Mouse (Mus musculus): ENCODE results near the gene Mylk4. TPM values are rescaled to one million over a fixed set of nuclear protein-coding genes. Genes with fewer than 3 reads are reported as not detected.

Mylk4 gene
- polyA plus RNA-seq, 1 experiment from 2014 or later = 0.41 TPM

DNA sequence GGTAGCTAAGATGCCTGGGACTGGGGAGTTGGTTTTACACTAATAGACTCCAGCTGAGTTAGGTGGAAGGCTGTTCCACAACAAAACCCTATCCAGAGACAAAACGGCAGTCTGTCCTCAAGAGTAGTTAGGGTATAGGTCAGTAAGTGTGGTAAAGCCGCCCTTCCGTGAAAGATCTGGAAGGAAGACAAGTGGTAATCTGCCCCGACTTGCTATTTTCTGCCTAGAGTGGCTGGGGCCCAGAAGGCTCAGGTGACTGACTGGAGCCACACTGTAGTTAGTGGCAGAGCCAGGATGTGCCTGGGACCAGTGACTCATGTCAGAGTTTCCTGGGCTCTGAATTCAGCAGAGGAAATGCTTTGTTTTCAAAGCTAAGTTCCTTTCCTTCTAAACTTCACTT is 123.5 kb downstream of the Mylk4 start:
- ATAC-seq (ENCODE audit: low read depth) = no peak
- Histone ChIP-seq H3K9me3 (replicated peaks; ENCODE audit: control insufficient read depth, low read length) (no peaks in the 10 kb centered on the region), H3K4me1 (ENCODE audit: control insufficient read depth, low read depth, low read length) (no peaks in the 10 kb centered on the region), H3K27me3 (ENCODE audit: control insufficient read depth, insufficient read depth, low read depth, low read length) (no peaks in the 10 kb centered on the region), H3K4me2 (ENCODE audit: low read depth, low read length) (no peak overlapping the region), H3K36me3 (ENCODE audit: control insufficient read depth, insufficient read depth) (no peaks in the 10 kb centered on the region), H3K27ac (ENCODE audit: low read length) (no peak overlapping the region), H3K9ac (ENCODE audit: low read depth, low read length) (no peak overlapping the region), H3K4me3 (ENCODE audit: low read depth, low read length) (no peak overlapping the region)
- WGBS (ENCODE audit: insufficient replicate concordance) = 23% methylated on average over 4 of the region's 4 CpGs

DNA sequence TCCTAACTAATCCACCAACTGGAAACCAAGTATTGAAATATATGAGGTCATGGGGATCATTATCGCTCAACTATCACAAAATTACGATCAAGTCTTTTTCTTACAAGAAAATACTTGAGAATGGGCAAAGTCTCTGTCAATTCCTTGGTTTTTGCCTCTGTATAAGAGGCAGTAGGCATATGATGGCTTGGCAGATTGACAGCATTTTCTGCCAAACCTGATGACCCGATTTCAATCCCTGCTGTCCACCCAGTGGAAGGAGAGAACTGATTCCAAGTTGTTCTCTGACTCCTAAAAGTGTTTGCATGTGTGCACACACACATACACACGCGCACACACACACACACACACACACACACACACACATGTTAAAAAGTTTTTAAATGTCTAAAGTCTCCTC is 124.5 kb downstream of the Mylk4 start:
- Histone ChIP-seq H3K27me3 (ENCODE audit: control insufficient read depth, insufficient read depth, low read depth, low read length) (no peaks in the 10 kb centered on the region), H3K4me1 (ENCODE audit: control insufficient read depth, low read depth, low read length) (no peaks in the 10 kb centered on the region), H3K27ac (ENCODE audit: low read length) (no peak overlapping the region), H3K9me3 (replicated peaks; ENCODE audit: control insufficient read depth, low read length) (no peaks in the 10 kb centered on the region), H3K4me3 (ENCODE audit: low read depth, low read length) (no peak overlapping the region), H3K4me2 (ENCODE audit: low read depth, low read length) (no peak overlapping the region), H3K9ac (ENCODE audit: low read depth, low read length) (no peak overlapping the region), H3K36me3 (ENCODE audit: control insufficient read depth, insufficient read depth) (no peaks in the 10 kb centered on the region)
- ATAC-seq (ENCODE audit: low read depth) = no peak
- 75% methylated on average over 5 of the region's 5 CpGs for WGBS (ENCODE audit: insufficient replicate concordance)

- Histone ChIP-seq H3K9ac (ENCODE audit: low read depth, low read length) (no peak overlapping the region), H3K4me1 (ENCODE audit: control insufficient read depth, low read depth, low read length) (no peaks in the 10 kb centered on the region), H3K4me2 (ENCODE audit: low read depth, low read length) (no peak overlapping the region), H3K4me3 (ENCODE audit: low read depth, low read length) (no peak overlapping the region), H3K9me3 (replicated peaks; ENCODE audit: control insufficient read depth, low read length) (no peaks in the 10 kb centered on the region), H3K36me3 (ENCODE audit: control insufficient read depth, insufficient read depth) (no peaks in the 10 kb centered on the region), H3K27ac (ENCODE audit: low read length) (no peak overlapping the region), H3K27me3 (ENCODE audit: control insufficient read depth, insufficient read depth, low read depth, low read length) (no peaks in the 10 kb centered on the region)
- no peak for ATAC-seq (ENCODE audit: low read depth)
- WGBS (ENCODE audit: insufficient replicate concordance) = 74% methylated on average over 2 of the region's 2 CpGs
Measured at GRCm38 (mm10) chr13:32657583-32657982, 126.2 kb downstream of the Mylk4 start.

Other genes with a start within 250 kb of the Mylk4 start
- 7.5 and 7.8 TPM in 2 replicates for gene Wrnip1, start 18.1 kb upstream of the Mylk4 start, polyA plus RNA-seq (2015; fragmentation: Nextera tagmentation; extraction: Ambion mirVana)
- gene D930007J09Rik, start 18.9 kb upstream of the Mylk4 start, polyA plus RNA-seq (2015; fragmentation: Nextera tagmentation; extraction: Ambion mirVana) = not detected in 2 replicates
- 39.6 and 41.9 TPM in 2 replicates for gene Serpinb1a, start 67.2 kb upstream of the Mylk4 start, polyA plus RNA-seq (2015; fragmentation: Nextera tagmentation; extraction: Ambion mirVana)
- gene Serpinb1c, start 114.3 kb upstream of the Mylk4 start, polyA plus RNA-seq (2015; fragmentation: Nextera tagmentation; extraction: Ambion mirVana) = not detected in 2 replicates
- 4.4 and 4.7 TPM in 2 replicates for gene Serpinb6b, start 181.3 kb upstream of the Mylk4 start, polyA plus RNA-seq (2015; fragmentation: Nextera tagmentation; extraction: Ambion mirVana)
- 1.9 and 2.0 TPM in 2 replicates for gene Serpinb9, start 219.3 kb upstream of the Mylk4 start, polyA plus RNA-seq (2015; fragmentation: Nextera tagmentation; extraction: Ambion mirVana)
- 0.05 TPM in 1 of 2 replicates, not detected in the other for gene Serpinb9b, start 243.5 kb upstream of the Mylk4 start, polyA plus RNA-seq (2015; fragmentation: Nextera tagmentation; extraction: Ambion mirVana)